Mouse (Mus musculus): ENCODE measurements around the gene Tyw5. TPM values are rescaled to one million over a fixed set of nuclear protein-coding genes. Genes with fewer than 3 reads are reported as not detected.
A peak's percentile ranks its signal among the peaks of the same experiment; 100 is the strongest.

The Tyw5 gene
- polyA plus RNA-seq, 1 experiment from 2014 or later, result 28.1 TPM

GRCm38 (mm10) chr1:57376806-57377205, 30.1 kb downstream of the Tyw5 start:
- H3K27me3 ChIP-seq, result no peaks in the 10 kb centered on the region
- 67% methylated on average over 6 of the region's 6 CpGs for WGBS
- H3K9me3 ChIP-seq, result no peaks in the 10 kb centered on the region
- peak overlapping the region; percentile 95 for H3K9ac ChIP-seq
- peak overlapping the region; percentile 93 for H3K4me3 ChIP-seq (replicated peaks)
- ATAC-seq (ENCODE audit: low FRiP score), result no peak
- no peaks in the 10 kb centered on the region for H3K36me3 ChIP-seq (replicated peaks)
- peak overlapping the region; percentile 90 for H3K4me2 ChIP-seq
- H3K27ac ChIP-seq, result no peak overlapping the region
- H3K4me1 ChIP-seq, result peaks cover 11% of the 10 kb centered on the region

DNA sequence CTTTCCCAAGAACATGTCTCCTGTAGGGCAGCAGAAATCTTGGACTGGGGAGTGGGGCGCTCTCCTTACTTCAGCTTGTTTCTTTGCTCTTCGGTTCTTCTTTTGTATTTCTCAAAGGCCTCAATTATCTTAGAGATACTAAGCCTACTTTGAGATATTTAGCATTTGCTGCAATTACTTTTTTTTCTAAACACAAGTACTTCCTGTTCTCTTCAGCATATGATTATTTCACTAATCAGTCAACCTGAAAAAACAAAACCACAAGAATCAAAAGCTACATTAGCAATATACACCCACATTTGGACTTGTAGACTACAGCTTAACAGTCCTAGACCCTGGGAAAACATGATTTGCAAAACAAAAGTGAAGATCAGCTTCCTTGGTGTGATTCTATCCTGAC, 31.6 kb downstream of the Tyw5 start:
- ATAC-seq (ENCODE audit: low FRiP score), result no peak
- Histone ChIP-seq H3K36me3 (replicated peaks) (no peaks in the 10 kb centered on the region), H3K27ac (no peak overlapping the region), H3K4me1 (peaks cover 11% of the 10 kb centered on the region), H3K4me3 (replicated peaks) (no peak overlapping the region), H3K4me2 (no peak overlapping the region), H3K9ac (no peak overlapping the region), H3K27me3 (no peaks in the 10 kb centered on the region), H3K9me3 (no peaks in the 10 kb centered on the region)
- WGBS, result 85% methylated on average over 2 of the region's 2 CpGs

GRCm38 (mm10) chr1:57370451-57370850, 36.5 kb downstream of the Tyw5 start:
- H3K4me2 ChIP-seq, result no peak overlapping the region
- H3K9ac ChIP-seq, result no peak overlapping the region
- no peaks in the 10 kb centered on the region for H3K9me3 ChIP-seq
- ATAC-seq (ENCODE audit: low FRiP score), result no peak
- 90% methylated on average over 4 of the region's 4 CpGs for WGBS
- no peaks in the 10 kb centered on the region for H3K27me3 ChIP-seq
- H3K4me1 ChIP-seq, result no peaks in the 10 kb centered on the region
- no peaks in the 10 kb centered on the region for H3K36me3 ChIP-seq (replicated peaks)
- no peak overlapping the region for H3K27ac ChIP-seq
- H3K4me3 ChIP-seq (replicated peaks), result no peak overlapping the region

- Histone ChIP-seq H3K27me3 (no peaks in the 10 kb centered on the region), H3K4me2 (no peak overlapping the region), H3K9me3 (no peaks in the 10 kb centered on the region), H3K9ac (no peak overlapping the region), H3K4me3 (replicated peaks) (no peak overlapping the region), H3K36me3 (replicated peaks) (no peaks in the 10 kb centered on the region), H3K4me1 (no peaks in the 10 kb centered on the region), H3K27ac (no peak overlapping the region)
- ATAC-seq (ENCODE audit: low FRiP score), result no peak
- 88% methylated on average over 4 of the region's 4 CpGs for WGBS
These were observed 37.8 kb downstream of the Tyw5 start for GRCm38 (mm10) chr1:57369111-57369510.

DNA sequence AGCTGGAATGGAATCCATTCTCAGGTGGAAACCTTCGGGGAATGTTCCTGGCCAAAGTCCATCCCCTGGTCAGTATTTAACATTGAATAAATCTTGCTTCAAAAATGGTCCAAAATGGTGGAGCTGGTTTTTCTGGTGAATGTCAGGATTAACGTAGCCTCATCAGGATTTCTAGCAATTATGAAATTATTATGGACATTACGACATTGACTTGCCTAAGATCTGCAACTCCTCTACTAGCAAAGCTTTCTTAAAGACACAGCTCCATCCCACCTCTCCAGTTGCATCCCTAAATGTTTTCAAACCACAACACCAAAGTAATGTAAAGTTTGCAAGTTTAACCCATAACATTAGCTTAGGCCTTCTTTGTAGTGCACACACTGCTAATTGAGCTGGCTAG, 39.5 kb downstream of the Tyw5 start:
- no peak overlapping the region for H3K27ac ChIP-seq
- no peaks in the 10 kb centered on the region for H3K9me3 ChIP-seq
- no peaks in the 10 kb centered on the region for H3K27me3 ChIP-seq
- WGBS, result 97% methylated on average over 3 of the region's 3 CpGs
- no peak overlapping the region for H3K4me3 ChIP-seq (replicated peaks)
- no peak overlapping the region for H3K4me2 ChIP-seq
- H3K36me3 ChIP-seq (replicated peaks), result no peaks in the 10 kb centered on the region
- no peaks in the 10 kb centered on the region for H3K4me1 ChIP-seq
- no peak overlapping the region for H3K9ac ChIP-seq
- no peak for ATAC-seq (ENCODE audit: low FRiP score)

DNA sequence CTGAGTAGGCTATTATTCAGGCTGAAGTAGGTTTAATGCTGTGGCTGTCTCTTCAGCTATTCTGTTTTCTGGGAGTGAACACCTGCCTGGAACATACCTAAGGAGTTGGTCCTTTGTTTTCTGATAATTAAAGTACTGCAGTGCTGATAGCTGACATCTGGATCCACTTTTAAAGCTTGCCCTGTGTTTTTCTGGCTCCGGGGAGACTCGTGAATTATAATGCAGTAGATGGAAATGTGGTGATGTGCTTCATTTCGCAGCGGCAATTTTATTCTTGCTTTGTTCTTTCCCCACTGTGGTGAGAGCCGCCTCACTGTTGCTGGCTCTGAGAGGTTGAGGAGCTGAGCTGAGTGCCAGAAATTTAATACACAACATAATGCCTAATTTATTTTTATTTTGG, 48.4 kb downstream of the Tyw5 start:
- ATAC-seq (ENCODE audit: low FRiP score), result no peak
- H3K9ac ChIP-seq, result no peak overlapping the region
- no peaks in the 10 kb centered on the region for H3K36me3 ChIP-seq (replicated peaks)
- H3K27ac ChIP-seq, result no peak overlapping the region
- no peaks in the 10 kb centered on the region for H3K4me1 ChIP-seq
- H3K4me2 ChIP-seq, result no peak overlapping the region
- H3K27me3 ChIP-seq, result no peaks in the 10 kb centered on the region
- 70% methylated on average over 5 of the region's 5 CpGs for WGBS
- H3K9me3 ChIP-seq, result no peaks in the 10 kb centered on the region
- H3K4me3 ChIP-seq (replicated peaks), result no peak overlapping the region

GRCm38 (mm10) chr1:57351941-57352340, 55.0 kb downstream of the Tyw5 start:
- Histone ChIP-seq H3K9me3 (no peaks in the 10 kb centered on the region), H3K4me1 (no peaks in the 10 kb centered on the region), H3K4me3 (replicated peaks) (no peak overlapping the region), H3K27me3 (no peaks in the 10 kb centered on the region), H3K36me3 (replicated peaks) (no peaks in the 10 kb centered on the region), H3K27ac (no peak overlapping the region), H3K4me2 (no peak overlapping the region), H3K9ac (no peak overlapping the region)
- no peak for ATAC-seq (ENCODE audit: low FRiP score)
- 77% methylated on average over 1 of the region's 1 CpGs for WGBS

GRCm38 (mm10) chr1:57347487-57347886, 59.4 kb downstream of the Tyw5 start:
- H3K9me3 ChIP-seq, result no peaks in the 10 kb centered on the region
- H3K27ac ChIP-seq, result no peak overlapping the region
- ATAC-seq (ENCODE audit: low FRiP score), result no peak
- H3K36me3 ChIP-seq (replicated peaks), result no peaks in the 10 kb centered on the region
- H3K4me3 ChIP-seq (replicated peaks), result no peak overlapping the region
- no peaks in the 10 kb centered on the region for H3K27me3 ChIP-seq
- no peak overlapping the region for H3K9ac ChIP-seq
- no peaks in the 10 kb centered on the region for H3K4me1 ChIP-seq
- no peak overlapping the region for H3K4me2 ChIP-seq

- H3K4me3 ChIP-seq (replicated peaks), result no peak overlapping the region
- H3K9me3 ChIP-seq, result no peaks in the 10 kb centered on the region
- no peaks in the 10 kb centered on the region for H3K4me1 ChIP-seq
- 4% methylated on average over 2 of the region's 2 CpGs for WGBS
- no peak overlapping the region for H3K4me2 ChIP-seq
- 0 out of 2 replicates have a peak, but pooled peaks cover 4% of the 10 kb centered on the region for H3K27me3 ChIP-seq
- H3K27ac ChIP-seq, result no peak overlapping the region
- H3K36me3 ChIP-seq (replicated peaks), result no peaks in the 10 kb centered on the region
- no peak for ATAC-seq (ENCODE audit: low FRiP score)
- H3K9ac ChIP-seq, result no peak overlapping the region
These were observed 65.7 kb downstream of the Tyw5 start for GRCm38 (mm10) chr1:57341197-57341596.

DNA sequence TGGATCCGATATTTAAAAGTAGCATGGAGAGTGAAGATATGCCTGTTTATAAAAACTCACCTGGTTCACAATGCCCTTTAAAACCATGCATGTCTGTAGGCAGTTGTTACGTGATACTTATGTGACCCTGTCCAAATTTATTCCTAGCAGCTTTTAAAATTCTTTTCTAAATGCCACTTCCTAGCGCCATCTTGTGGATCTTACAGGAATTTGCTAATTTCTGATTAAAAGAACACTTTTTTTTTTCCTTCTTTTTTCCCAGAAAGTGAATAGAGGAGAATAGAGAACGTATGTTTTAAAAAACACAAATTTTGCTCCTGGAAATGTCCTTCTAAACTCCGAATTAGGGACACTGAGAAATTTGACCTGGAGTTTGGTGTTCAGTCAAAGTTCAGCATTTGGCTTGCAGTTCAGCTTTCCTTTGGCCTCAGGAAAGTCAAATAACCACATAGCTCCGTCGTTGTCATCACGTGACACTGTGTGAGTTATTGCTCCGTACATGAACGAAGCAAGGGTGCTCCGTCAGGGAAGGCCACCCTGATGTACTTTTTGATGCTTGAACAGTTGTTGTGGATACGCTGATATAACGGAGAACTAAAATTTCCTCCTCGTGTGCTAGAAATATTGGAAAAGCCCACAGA, 67.6 kb downstream of the Tyw5 start:
- no peaks in the 10 kb centered on the region for H3K36me3 ChIP-seq (replicated peaks)
- no peak overlapping the region for H3K9ac ChIP-seq
- no peak for ATAC-seq (ENCODE audit: low FRiP score)
- no peak overlapping the region for H3K27ac ChIP-seq
- no peaks in the 10 kb centered on the region for H3K9me3 ChIP-seq
- no peaks in the 10 kb centered on the region for H3K4me1 ChIP-seq
- H3K4me2 ChIP-seq, result no peak overlapping the region
- whole genome bisulfite sequencing, result 59% methylated on average over 14 of the region's 14 CpGs
- no peak overlapping the region for H3K4me3 ChIP-seq (replicated peaks)
- H3K27me3 ChIP-seq, result 0 out of 2 replicates have a peak, but pooled peaks cover 4% of the 10 kb centered on the region

Other genes starting within 250 kb of the Tyw5 start
- 16.3 and 16.6 TPM in 2 replicates for gene 1700066M21Rik, start 29.5 kb downstream of the Tyw5 start, polyA plus RNA-seq (2016; fragmentation: Nextera tagmentation; extraction: Ambion mirVana)
- gene Maip1, start 773 bp downstream of the Tyw5 start, polyA plus RNA-seq (2016; fragmentation: Nextera tagmentation; extraction: Ambion mirVana), result 16.9 and 17.1 TPM in 2 replicates